Mouse (Mus musculus) thymus, adult 18-20 months (tissue): ENCODE data around the gene Bbs2.

Source experiments
- DNase-seq, 2 experiments: peaks; one replicate each; pipeline ENCODE4 v3.0.0; 2022; ENCODE audit warnings: mixed read lengths in 2 of 2

Bbs2 gene

DNA sequence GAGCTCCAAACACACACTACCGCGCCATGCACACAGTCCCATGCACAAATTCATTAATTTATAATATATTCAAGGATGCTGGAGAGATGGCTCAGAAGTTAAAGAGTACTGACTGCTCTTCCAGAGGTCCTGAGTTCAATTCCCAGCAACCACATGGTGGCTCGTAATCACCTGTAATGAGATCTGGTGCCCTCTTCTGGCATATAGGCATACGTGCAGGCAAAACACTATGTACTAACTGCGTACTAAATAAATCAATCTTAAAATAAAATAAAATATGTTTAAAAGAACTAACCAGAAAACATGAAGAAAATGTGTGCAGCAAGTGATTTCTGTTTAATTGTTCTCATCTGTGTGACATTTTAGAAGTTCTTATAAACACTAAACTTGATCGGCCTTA, 4.4 kb downstream of the Bbs2 start:
- no peak for DNase-seq

DNA sequence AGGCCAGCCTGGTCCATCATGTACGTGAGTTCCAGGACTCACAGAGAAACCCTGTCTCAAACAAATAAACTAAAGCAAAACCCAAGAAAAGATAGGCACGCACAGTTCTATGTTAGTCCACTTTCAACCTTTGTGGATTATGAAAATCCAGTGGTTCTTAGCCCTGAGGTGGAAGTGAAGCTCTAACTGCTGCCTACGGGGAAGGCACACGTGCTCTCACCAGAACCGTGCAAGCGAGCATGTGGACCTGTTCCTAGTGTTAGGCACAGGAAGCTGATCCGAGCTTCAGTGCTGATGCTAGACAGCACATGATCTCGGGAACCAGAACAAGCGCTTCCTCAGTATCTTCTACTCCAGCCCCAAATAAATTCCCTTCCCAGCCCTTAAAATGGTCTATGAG, 5.9 kb downstream of the Bbs2 start:
- no peak for DNase-seq

DNA sequence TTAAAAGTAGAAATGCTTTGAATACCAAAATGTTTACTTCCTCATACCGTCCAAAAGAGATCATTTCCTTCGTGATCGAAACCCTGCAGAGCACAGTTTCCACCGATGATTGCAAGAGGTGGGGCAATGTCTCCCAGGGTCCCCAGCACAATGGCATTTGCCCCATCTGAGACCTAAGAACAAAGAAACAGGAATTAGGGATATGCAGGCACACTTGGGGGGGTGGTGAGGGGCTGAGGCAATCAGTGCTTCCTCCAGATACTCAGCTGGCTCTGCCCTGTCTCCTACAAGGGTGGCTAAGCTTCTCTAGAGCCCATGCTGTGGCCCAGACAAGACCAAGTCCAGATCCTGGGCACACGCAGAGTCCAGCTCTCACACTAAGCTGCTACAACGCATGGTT, 9.0 kb downstream of the Bbs2 start:
- DNase-seq, result no peak

DNA sequence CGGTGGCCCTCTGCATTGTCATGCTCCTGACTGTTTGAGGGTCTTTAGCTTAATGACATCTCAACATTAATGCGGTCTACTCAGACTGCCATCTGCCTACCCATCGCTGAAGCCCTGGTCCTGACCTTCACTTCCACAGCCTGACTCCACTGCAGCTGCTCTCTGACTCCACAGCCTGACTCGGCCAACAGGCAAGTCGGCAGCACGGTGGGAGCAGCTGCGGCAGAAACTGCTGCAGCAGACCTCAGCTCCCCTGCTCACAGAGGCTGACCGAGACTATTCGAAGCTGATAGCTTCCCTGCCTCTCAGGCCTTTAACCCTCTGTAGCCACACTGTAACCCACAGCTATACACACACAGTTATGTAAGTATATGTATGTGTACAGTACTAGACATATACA, 10.8 kb downstream of the Bbs2 start:
- DNase-seq, result no peak

DNA sequence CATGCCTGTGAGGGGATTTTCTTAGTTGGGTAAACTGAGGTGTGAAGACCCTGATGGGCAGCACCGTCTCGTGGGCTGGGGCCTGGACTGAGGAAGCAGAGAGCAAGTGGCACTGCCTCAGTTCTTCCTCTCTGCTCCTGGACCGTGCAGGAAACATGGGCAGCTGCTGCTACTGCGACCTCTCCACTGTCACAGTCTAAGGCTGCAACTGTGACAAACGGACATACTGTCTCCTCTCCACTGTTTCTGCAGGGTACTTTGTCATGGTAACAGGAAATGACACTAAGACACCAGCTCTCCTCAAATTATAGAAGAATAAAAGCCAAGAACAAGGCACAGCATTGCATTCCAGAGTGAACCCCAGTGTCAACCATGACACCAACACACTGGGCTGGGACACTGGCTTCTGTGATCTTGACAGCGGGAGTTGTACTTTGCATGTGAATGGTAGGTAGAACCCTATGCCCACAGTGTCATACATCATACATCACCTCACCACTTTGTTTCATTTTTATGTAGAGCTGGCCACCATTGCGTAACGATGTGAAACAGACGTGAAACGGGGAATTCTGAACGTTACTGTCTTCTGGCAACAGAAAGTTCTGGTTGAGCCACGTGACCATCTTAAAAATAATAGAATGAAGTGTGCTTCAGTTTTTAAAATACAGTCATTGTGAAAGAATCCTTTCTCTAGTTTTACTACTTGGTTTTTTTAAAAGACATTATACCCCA, 22.1 kb downstream of the Bbs2 start:
- no peak for DNase-seq

DNA sequence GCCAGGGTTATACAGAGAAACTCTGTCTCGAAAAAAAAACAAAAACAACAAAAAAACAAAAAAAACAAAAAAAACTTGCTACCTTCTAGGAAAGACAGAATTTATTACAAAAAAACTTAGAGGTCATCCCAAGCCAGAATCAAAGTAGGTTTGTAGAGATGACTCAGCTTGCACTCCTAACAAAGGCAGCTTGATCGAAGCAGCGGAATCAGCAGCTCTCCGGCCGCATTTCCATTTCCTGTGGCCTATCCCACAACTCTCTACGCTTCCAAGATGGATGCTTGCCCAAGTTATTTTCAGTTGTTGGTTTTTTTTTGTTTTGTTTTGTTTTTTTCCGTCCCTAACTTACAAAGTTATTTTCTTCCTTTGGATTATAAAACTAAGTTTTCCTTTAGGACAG, 29.9 kb downstream of the Bbs2 start:
- no peak for DNase-seq

DNA sequence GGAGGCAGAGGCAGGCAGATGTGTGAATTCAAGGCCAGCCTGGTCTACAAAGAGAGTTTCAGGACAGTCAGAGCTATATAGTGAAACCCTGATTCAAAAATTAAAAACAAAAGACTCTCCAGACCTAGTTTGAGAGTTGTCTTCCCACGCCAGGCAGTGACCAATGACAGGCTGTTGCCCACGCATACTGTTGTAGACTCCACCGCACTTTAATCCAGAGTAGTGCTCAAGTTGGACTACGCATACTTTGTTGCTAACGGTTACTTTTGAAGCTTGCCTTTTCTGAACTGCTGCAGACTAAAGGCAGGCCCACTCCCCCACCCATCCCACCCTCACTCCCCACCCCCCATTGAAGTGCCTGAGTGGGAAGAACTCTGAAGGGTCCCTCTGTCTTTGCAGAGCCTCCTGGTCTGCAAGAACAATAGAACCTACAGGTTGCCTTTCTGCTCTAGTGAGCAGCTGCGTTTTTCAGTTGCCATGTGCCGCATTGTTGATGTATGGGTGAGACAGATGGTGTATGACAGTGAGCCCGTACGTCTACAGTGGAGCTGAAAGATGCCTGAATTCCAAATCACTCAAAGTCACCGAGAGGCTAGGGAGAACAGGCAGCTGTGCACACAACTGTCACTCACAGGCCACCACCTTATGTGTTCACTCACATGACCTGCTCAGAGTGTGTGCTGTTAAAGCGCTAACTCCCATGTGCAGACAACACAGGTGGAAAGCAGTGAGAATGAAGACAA, 32.4 kb downstream of the Bbs2 start:
- DNase-seq, result no peak

DNA sequence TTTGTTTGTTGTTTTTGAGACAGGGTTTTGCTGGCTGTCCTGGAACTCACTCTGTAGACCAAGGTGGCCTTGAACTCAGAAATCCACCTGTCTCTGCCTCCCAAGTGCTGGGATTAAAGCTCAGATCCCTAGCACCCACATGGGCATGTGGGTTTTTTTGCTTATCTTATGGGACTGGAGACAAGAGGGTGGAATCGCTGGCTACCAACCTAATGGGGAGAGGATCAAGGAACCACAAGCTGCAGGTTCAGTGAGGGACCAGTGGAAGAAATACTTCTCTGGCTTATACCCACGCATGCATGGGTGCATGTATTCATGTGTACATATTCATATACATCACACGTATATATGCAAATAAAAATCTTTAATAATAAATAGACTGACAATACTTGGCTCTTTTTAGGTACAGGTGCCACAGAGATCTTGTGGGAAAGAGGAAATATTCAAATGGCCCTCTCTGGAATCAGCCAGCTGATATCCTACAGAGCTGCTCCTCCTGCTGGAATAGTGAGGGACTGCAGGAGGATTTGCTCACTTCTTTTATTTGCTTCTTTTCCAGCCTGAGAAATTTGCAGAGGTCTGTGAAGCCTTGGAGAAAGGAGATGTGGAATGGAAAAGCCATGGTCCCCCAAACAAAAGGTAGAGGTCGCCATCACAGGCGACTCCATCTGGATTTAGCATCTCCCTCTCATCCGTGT, 41.4 kb downstream of the Bbs2 start:
- no peak for DNase-seq

DNA sequence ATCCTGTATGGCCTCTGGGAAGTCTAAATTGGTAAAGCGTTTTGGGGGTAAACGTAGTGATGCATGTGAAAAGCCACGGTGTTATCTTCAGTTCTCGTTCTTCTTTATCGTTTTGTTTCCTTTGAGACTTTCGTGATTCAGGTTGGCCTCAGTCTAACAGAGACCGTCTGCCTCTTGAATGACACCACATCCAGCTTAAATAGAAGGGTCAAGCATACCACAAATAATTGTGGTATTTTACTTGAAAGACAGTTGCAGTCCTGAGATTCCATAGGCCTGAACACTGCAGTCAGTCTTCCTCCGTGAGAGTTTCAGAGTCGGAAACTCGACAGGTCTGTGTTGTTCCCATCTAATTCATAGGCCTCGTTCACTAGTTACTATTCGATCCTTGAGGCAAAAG, 46.0 kb downstream of the Bbs2 start:
- DNase-seq, result no peak

DNA sequence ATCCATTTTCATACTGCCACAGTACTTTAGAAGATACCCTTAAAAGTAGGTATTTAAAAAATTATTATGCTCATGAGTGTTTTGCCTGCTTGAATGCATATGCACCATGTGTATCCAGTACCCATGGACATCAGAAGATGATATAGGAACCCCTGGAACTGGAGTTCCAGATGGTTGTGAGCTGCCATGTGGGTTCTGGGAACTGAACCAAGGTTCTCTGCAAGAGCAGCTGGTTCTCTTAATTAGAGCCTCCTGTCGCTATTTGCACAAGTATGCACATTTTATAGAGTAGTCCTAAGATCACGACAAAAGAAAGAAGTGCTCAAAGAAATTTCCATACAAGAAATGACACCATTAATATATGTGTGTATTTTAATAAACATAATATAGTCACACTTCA, 50.9 kb downstream of the Bbs2 start:
- DNase-seq, result no peak

DNA sequence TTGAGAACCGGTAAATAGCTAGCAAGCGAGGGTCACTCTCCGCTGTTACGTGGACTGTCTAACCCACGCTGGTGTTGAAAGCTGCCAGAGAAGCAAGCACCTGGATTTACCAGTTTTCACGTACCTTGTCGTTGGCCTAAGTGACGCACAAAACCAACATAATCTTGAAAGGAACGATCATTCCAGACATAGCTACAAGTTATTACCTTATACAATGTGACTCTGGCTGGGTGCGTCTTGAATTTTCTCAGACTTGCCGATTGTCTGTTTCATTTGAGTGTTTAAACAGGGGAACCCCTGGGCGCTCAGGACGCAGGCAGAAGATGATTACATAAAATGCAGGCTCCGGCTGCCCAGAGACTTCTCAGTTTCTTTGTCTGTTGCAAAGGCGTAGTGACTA, 60.9 kb downstream of the Bbs2 start:
- DNase-seq, result no peak

DNA sequence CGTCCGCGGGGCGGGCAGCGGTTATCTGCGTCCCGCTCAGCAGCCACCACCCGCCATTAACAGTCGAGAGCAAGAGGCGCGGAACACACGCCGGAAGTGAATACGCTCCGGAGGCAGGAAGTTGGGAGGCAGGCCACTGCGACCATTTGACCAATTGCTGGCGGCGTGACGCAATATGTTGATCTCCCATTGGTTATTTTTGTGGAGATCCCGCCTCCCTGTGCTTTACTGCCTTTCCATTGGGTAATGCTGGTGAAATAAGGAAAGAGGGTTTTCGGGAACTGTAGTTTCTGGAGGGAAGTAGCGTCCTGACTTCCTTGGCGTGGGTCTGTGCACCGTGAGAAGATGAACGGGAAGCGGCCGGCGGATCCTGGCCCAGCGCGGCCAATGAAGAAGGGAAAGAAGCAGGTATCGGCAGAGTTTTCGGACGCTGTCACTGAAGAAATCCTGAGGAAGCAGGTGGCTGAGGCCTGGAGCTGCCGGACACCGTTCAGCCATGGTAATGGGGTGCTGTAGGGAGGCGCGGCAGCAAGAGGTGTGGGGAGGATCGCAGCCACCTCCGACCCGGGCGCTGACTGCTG, 61.7 kb downstream of the Bbs2 start, which contains the start of the genes Nudt21 and Ogfod1:
Gene Nudt21 (minus strand): TSS at position 88 of the 581 bp plus-strand sequence.
Gene Ogfod1 (plus strand): TSS at position 255 of the 581 bp plus-strand sequence.
- peak; percentile 87 to 93 for DNase-seq

DNA sequence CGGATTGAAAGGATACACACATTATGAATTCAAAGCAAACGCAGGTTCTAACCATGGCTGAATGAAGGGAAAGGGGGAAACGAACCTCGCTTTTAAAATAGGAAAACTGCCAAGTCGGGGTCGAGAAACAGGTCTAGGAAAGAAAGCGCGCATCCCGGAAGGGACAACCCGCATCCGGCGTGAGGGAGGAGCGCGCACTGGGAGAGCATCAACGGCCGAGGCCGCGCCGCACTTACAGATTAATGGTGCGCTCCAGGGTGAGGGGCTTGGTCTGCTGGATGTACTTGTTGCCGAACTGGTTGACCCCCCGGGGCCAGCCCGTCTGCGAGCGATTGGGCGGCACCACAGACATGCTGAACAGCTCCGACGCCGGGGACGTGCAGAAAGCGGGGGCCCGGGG, 62.2 kb downstream of the Bbs2 start:
- DNase-seq, result peak; percentile 47 to 61

DNA sequence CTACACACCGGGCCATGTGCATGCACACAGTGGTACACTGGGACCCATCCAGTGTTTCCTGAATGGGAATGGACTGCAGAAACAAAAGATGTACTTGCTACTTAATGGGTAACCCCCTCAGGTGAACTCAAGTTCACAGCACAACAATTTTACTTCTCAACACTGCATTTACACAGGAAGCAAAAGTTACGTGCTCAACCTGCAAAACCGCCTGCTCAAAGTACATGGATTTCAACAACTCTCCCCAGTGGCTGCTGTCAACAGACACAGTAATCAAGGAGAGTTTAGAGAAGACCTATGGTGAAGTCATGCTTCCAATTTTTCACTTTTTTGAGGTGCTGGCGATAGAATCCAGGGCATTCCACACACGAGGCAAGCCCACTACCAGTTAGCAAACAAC, 63.5 kb downstream of the Bbs2 start:
- DNase-seq, result no peak

DNA sequence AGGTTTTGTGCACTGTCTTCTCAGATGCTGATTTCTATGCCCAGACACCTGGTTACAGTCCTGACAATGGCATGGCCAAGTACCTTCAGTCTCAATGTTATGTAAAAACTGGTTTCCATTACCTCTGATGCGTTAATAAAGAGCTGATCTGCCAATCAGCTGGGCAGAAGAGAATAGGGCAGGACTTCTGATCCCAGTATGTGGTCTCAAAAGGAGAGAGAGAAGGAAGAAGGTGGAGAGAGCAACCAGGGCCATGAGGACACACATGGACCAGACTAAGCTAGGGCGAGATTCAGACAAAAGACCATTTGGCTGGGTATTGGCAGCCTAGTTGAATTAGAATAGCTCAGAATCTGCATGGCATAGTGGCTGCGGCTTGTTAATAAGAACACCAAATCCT, 65.1 kb downstream of the Bbs2 start:
- DNase-seq, result no peak

DNA sequence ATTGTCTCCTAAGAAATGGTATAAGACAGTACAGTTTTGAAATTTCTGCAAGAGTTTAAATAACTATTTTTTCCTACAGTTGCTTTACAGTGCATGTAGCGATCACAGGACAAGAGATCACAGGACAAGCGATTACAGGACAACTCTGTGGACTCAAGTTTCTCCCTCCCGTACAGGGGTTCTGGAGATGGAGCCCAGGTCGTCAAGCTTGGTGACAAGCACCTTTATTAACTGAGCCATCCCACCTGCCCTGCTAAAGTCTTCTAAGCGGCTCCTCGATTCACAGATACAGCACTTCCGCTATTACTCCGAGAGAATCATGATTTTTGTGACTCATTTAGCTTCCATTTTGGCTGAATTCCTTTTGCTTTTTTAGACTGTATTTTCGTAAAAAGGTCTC, 69.0 kb downstream of the Bbs2 start:
- DNase-seq, result no peak

DNA sequence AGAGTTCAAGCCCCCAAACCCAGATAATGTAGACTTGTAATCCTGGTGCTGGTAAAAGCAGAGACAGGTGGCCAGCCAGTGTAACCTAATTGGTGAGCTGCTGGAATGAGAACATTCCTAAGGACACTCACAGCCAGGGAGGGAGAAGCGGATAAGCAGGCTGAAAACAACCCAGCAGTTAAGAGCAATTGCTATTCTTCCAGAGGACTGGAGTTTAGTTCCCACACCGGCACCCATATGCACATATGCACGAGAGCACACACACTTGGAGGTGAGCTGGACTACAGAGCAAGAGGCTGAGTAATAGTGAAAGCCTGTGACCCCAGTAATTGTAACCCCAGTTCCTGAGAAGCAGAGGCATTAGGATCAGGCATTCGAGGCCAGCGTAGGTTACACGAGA, 74.8 kb downstream of the Bbs2 start:
- no peak for DNase-seq
